Mouse (Mus musculus): ENCODE data around the gene Ckap2l. TPM values are rescaled to one million over a fixed set of nuclear protein-coding genes. Genes with fewer than 3 reads are reported as not detected.

The Ckap2l gene
- total RNA-seq, 2 experiments from 2014 or later = 0.81 to 0.95 TPM

DNA sequence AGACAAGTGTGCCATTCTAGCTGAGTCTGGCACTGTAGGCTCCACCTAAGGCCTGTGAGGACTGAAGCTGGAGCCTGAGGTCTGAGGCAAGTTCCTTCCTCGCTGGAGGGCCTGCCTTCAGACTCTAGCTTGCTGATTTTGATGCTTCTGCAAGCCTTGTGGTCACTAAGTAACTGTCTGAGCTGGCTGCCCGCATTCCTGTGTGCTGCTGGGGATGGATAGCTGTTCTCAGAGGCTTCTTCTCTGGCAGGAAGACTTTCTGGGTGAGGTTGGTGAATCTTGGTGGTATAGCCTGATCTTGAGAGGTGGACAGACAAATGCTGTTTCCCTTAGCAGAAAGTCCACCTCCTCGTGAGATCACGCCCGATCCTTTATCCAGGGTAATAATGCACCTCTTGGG is 29.3 kb downstream of the Ckap2l start:
- intact Hi-C loops (cut with DNase I) = no loop called here

DNA sequence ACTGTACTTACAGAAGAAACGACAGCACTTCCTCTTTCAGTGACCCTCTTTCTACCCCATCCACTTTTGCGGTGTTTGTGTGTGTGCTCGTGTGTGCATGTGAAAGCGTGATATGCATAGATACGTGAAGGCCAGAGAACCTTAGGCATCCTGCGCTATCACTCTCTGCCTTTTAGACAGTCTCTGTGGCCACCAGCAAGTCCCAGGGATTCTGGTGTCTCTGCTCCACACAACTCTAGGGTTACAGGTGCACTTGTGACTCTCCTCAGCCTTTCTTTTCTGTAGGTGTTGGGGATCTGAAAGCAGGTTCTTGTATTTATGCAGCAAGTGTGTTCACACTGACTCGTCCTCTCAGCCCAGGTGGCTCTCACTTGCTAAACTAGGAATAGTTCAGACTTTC is 31.7 kb downstream of the Ckap2l start:
- intact Hi-C loops (cut with DNase I) = no loop called here
- DNase-seq (ENCODE audit: low spot score) = no peak

More for the DNA sequence above, 29.3 kb downstream of the Ckap2l start:
- no peak for DNase-seq (ENCODE audit: low spot score)

DNA sequence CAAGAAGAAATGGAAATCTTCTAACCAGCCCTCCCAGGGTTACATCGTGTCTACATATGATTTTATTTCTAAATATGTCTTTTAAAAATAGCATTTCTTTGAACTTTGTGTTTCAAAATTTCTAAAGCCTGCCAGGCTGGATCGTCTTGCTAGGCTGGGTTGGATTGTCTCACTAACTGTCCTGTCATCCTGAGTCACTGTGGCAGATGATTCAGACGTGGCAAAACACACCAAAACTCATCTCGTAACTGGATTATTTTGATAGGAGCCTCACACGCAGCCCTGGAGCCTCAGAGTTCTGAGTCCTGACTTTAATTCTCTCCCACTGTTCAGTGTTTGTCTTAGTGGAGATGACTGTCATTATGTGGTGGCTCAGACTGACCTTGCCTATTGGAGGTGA is 33.9 kb downstream of the Ckap2l start:
- no peak for DNase-seq (ENCODE audit: low spot score)
- intact Hi-C loops (cut with DNase I) = no loop called here

DNA sequence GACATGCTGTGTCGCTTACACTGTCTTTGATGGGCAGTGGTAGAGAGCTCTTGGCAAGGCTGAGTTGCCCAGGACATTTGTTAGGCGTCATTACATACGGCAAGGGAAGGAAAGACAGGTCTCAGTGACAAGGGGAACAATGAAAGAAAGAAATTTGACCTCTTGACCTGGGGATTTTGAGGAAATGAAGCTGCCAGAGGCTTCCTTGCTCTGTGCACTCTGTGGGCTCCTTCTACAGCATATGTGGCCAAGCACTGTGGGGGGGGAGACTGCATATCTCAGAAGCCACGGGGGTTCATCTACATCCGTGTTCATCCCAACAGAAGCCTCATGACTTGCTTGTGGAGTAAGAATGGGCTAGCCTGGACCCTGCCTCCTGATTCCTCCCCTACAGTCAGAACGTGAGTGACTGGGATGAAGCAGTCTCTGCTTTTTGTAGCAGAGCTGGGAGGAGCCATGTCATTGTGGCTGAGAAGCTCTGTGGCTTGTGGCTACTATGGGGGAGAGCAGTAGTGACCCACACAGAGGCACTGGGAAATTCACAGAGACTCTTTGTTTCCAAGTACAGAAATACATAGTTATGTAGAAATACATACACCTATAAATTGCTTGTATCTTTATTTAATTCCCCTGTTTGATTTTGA is 35.7 kb downstream of the Ckap2l start:
- intact Hi-C loops (cut with DNase I) = no loop called here
- no peak for DNase-seq (ENCODE audit: low spot score)

DNA sequence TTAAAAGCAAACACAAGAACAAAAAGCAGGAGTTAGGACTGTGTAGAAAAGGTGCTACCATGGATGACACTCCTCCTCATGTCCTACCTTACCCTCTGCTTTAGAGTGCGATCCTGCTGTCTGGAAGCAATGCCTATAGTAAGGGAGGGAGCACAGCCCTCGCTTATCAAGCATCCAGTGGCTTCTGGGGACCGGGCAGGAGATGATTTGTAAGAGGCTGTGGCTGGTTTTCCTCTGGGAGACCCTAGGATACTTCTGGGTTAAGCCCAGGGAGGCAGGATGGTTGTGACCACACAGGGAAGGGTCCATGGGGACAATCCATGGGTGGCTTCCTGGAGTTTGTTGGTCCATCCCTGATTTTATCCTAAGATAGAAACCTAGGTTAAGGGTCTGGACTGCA is 36.4 kb downstream of the Ckap2l start:
- no peak for DNase-seq (ENCODE audit: low spot score)
- intact Hi-C loops (cut with DNase I) = no loop called here

DNA sequence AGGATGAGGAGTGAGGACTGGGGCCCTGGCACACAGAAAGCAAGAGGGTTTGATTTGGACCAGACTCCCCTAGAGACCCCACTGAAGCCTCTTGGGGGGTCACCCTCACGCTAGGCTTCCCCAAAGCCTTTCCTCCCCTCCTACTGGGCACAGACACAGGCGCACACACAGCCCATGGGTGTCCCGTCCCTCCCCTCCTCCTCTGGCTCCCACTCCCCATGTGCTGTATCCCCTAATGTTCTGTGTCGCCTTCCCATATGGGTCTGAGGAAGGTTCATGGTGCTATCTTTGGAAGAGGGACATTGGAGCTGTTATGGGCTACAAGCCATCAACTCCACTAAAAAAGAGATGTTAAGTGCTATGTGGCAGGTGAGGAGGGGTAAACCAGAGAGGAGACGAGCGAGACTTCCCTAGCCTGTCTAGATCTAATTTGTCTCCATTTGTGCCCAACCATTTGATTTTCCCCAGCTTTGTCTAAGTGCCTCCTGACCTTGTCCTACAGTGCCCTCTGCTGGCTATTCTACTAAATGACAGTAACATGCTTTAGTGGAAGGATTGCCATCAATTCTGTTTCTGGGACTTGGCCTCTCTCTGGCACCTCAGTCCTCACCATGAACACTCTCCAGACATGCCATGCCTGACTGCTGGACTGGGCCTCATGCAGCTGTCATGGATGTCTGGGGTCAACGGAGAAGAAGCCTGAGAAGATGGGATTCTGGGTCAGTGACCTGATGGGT is 38.4 kb downstream of the Ckap2l start:
- intact Hi-C loops (cut with DNase I) = loop anchor here (1.0 to 5.0 kb wide), 5 partner anchors 84 to 311 kb away; no protein-coding TSS in a partner anchor
- DNase-seq (ENCODE audit: low spot score) = no peak

DNA sequence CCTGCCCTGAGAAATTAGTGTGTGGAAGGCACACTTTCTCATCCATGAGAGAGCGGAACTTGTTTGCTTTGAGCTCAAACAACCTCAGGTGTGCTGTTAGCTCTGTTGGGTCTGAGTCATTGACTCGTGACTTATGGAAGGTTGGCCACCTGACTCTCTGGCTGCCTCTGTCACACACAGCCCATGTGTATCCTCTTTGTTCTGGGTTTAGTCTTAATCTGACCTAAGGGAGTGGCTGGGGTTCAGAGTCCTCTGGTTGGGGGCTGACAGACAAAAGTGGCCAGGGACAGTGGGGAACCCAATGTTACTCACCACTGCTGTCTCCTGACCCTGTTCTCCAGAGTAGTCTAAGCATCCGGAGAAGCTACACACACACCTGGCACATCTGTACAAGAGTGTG is 39.0 kb downstream of the Ckap2l start:
- intact Hi-C loops (cut with DNase I) = loop anchor here (1.0 to 5.0 kb wide), 5 partner anchors 84 to 311 kb away; no protein-coding TSS in a partner anchor

DNA sequence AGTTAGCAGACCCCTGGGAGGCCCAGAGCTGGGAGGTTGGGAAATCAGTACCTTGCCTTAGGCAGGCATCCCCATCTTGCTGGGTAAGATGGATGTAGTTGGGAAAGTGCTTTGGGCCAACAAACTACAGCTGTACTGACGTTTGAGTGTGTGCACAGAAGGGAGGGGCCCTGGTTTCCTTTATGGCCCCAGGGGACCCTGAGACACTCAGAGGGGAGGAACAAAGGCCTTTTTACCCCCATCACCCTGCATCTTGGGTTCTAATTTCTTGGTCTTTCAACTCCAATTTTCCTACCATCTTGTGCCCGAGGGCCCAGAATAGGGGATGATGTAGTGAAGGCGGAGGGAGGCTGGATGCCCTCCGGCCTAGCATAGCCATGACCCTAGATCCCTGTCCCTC is 41.0 kb downstream of the Ckap2l start:
- intact Hi-C loops (cut with DNase I) = loop anchor here (5.0 kb wide), 4 partner anchors 124 to 309 kb away; no protein-coding TSS in a partner anchor

More for the DNA sequence above, 39.0 kb downstream of the Ckap2l start:
- no peak for DNase-seq (ENCODE audit: low spot score)

DNA sequence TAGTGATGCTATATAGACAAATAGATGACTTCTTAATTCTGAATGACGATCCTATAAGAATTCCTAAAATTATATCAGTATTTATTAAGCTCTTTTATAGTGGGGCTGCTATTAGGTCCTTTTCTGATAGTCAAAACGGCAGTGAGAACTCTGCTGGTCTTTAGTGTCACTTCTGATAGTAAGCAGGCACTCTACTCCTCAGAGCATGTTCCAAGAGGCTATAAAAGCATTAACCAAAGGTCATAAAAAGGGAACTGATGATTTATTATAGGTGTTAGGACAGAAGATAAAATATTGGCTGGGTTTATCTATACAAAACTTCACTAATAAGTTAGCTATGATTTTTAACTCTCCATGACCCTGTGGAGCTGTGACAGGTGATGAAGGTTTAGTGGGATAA is 42.9 kb downstream of the Ckap2l start:
- intact Hi-C loops (cut with DNase I) = no loop called here
- DNase-seq (ENCODE audit: low spot score) = no peak

More for the DNA sequence above, 41.0 kb downstream of the Ckap2l start:
- DNase-seq (ENCODE audit: low spot score) = no peak

DNA sequence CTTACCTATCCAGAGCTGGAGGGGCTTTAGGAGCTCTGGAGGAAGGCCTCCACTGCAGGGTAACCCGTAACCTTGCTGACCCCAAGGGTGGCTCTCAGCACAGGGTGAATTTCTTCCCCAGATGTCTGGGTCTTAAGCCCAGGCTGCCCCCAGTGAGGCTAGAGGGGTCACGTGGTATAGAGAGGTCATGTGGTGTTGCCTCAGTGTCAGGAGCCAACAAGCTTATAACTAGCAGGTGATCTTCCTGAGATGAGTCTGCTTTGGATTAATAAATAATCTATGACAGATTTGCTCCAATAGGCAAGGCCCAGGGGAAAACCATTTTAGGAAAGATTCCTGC is 43.4 kb downstream of the Ckap2l start:
- intact Hi-C loops (cut with DNase I) = no loop called here
- DNase-seq (ENCODE audit: low spot score) = no peak

DNA sequence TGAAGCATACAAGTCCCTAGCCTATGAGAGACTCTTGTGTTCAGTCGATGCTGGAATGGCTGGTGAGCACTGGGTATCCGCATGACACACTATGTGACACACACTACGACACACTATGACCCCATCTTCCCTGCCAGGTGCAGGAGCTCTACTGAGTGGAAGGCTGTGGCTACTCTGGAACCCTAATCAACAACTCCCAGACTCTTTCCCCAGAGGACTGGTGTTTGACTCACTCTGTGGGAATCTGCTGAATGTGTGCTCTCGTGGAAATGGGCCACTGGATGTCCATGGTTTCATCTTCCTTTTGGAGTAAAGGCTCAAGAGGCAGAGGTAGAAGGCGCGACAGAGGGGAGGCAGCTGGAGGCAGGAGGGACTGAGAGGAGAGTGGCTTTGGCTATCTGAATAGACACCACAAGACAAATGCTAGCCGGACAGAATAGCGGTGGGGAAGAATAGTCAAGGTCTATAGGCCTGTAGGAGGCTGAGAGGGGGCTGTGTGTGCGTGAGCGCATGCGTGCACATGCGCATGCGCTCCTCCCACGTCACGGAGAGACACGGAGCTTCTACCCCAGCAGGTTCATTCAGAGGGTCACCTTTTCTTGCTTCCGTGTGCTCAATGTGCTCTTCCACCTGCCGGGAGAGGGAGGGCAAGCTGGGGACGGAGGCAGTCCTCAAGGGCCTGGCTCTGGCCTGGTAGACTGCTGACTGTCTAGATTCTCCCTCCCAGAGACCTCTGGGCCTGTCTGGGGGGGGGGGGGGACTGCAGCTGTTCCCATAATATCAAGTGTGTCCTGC is 44.0 kb downstream of the Ckap2l start:
- intact Hi-C loops (cut with DNase I) = no loop called here
- DNase-seq (ENCODE audit: low spot score) = no peak

DNA sequence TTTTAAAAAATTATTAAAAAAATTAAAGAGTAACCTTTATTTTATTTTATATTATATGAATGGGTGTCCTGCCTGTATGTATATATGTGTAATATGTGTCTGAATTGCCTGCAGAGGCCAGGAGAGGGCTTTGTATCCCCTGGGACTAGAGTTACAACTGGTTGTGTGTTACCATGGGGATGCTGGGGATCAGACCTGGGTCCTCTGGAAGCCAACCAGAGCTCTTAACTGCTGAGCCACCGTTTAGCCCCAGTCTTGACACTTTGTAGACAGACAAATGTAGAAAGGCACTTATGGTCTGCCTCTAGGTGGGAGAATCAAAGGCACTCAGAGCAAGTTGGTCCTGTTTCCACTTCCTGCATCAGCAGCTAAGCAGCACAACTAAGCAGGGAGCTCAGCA is 47.7 kb downstream of the Ckap2l start:
- no peak for DNase-seq (ENCODE audit: low spot score)
- intact Hi-C loops (cut with DNase I) = no loop called here

DNA sequence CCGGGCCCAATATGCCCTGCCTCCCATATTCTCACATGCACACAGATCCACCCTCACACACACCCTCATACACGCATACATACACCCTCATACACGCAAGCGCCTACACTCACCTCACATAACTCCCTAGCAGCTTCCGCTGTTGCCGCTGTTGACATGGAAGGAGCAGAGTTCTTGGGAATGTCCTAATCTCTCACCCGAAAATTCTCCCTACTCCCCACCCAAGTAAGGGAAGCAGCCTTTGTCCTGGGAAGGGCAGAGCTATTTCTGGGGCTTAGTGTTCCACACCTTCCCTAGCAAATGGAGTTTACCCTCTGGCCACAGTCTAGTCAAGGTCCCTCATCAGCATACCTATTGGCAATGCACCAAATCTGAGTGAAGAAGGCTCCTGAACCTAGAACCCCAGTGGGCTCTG is 49.3 kb downstream of the Ckap2l start:
- intact Hi-C loops (cut with DNase I) = no loop called here
- DNase-seq (ENCODE audit: low spot score) = no peak

DNA sequence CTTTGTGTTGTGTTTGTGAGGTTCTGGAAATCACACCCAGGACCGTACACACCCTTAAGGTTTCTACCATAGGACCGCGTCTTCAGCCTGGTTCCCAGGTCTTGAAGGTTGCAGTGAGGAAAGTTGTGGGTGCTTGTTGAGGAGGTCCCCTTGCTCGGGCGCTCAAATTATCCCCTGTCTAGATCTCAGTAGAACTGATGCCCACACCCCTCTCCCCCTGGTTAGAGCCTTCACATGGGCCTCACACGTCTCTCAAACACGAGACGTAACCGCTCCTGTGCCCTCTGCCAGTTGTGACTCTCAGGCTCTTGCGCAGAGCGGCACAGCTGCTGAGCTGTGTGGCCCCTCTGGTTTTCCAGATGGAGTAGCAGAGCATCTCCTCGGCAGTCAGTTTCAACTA is 50.1 kb downstream of the Ckap2l start:
- intact Hi-C loops (cut with DNase I) = no loop called here
- DNase-seq (ENCODE audit: low spot score) = no peak

DNA sequence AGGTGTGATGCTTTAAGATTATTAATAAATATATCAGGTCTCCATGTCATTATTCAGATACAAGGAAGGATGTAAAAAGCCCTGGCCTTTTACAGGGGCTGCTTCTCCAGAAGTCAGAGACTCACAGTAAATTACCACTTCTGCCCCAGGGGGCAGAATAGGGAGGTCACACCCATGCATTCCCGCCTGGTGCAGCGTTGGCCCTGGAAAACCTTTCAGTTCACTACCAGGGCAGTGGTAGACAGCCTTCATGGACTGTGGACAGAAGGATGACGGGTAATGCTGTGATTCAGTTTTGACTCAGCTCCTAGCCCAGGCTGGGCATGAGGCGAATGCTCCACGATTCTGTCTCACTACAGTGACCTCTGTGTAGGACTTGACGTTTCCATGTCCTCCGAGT is 50.6 kb downstream of the Ckap2l start:
- DNase-seq (ENCODE audit: low spot score) = no peak
- intact Hi-C loops (cut with DNase I) = no loop called here

DNA sequence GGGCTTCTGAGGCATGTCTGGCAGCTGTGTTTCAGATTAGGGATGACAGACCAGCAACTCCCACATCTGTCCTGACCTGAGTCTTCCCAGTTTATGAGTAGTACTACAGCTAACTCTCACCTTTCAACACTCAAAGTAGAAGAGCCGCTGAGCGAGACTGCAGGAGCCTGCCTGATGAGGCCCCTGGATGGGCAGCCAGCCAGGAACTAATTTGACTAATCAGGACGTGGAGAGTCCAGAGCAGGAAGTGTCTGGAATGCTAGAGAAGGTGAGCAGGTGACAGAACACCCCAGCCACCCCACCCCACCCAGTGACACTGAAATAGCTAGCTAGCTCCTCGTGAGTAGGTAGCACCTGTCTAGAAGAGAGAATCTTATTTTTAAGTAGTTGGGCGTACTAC is 51.4 kb downstream of the Ckap2l start:
- DNase-seq (ENCODE audit: low spot score) = no peak
- intact Hi-C loops (cut with DNase I) = no loop called here

DNA sequence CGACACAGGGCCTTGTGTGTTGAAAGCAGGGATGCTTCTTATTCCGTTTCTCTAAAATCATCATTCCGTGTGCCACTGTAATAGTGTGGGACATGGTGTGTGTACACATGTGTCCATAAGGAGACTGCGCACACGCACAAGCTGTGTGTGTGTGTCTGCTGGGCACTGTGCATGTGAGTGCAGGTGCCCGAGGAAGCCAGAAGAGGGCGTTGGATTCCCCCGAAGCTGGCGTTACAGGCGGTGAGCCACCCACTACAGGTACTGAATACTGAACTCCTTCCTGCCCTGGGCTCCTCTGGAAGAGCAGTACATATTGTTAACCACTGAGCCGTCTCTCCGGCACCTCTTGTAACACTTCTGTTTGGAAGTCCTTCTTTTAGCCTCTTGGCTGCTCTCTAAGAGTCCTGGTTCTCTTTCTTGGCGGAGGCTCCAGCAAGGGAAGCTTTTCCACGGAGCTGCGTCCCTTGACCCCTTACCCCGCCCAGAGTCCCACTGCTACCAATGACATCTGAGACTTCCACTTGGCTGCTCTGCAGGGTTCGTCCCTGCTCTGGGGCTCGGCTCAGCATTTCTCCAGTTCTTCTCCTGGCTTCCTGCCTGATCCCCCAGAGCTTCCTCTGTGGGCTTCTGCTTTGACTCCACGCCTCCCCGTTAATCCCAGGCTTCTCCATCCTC is 52.4 kb downstream of the Ckap2l start:
- no peak for DNase-seq (ENCODE audit: low spot score)
- intact Hi-C loops (cut with DNase I) = no loop called here

DNA sequence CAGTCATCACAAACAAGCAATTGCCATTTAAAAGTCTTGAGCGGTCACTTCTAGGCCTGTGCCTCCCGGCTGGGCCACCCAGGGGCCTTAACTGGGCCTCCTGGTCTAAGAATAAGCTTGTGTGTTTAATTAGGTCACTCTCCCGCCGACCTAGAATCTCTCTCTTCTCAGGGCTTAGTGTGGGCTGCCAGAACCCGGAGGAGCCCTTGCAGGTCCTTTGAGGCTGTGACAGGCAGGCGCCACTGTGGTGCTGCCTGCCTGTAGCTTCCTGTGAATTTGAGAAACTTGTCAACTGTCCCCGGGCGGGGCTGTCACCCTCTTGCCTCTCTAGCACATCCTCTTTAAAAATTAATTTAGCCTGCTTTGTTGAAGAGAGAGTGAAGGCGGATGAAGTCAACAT is 53.2 kb downstream of the Ckap2l start:
- intact Hi-C loops (cut with DNase I) = no loop called here
- DNase-seq (ENCODE audit: low spot score) = no peak

DNA sequence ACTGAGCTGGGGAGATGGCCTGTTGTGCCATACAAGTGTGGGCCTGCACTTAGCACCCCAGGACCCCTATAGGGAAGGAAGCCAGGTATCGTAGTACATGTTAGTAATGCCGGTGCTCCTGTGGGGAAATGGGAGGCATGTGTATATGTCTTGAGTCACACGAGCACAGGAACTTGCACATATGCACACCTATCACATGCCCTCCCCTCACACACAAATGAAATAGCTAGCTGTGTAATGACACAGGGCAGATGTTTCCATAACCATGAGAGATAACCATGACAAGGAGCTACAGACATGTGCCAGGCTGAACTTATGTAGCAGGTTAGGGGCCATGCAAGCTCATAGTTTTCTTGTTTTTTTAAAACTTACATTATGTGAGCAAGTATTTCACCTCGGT is 54.0 kb downstream of the Ckap2l start:
- intact Hi-C loops (cut with DNase I) = no loop called here
- no peak for DNase-seq (ENCODE audit: low spot score)
